In genomic region chr4:81058227-81058626, GRCm38 (mm10) we compare ENCODE assay signal across 16 mouse cellular contexts.
DNase-seq lines count a peak whose midpoint lies in the region; ATAC-seq and TF ChIP-seq lines count a peak whose summit lies in the region.
"Had no signal": no experiment of that assay in that cellular context is flagged by ENCODE, and none has a peak within 500 bp of the region (broad histone marks: within the 10 kb centered on the region; RNA-seq: fewer than 3 reads in every experiment).

No protein-coding gene starts in this region.

- H3K27ac ChIP-seq in heart, adult 2 months, result no peak overlapping the region; the same call in 1 of the 2 replicates
- H3K27ac ChIP-seq in heart, embryonic 10.5 days, result no peak overlapping the region
- H3K27ac ChIP-seq in heart, postnatal 0 days (ENCODE audit: low read depth), result no peak overlapping the region
- H3K27ac ChIP-seq: hindbrain, embryonic 15.5 days; macrophage; midbrain, embryonic 10.5 days had no signal

- no peak for TF ChIP-seq EP300 in heart, adult 2 months (IDR thresholded peaks at IDR 0.05; ENCODE audit: insufficient read depth, low read depth, low read length)
- TF ChIP-seq EP300 in heart, postnatal 0 days (IDR thresholded peaks at IDR 0.05; ENCODE audit: low read depth), result no peak

- 73% methylated on average over 1 of the region's 1 CpGs for WGBS in heart, adult 2 months
- WGBS in heart, embryonic 10.5 days, result 81% methylated on average over 1 of the region's 1 CpGs
- WGBS in heart, postnatal 0 days, result 72% methylated on average over 1 of the region's 1 CpGs

- no peaks in the 10 kb centered on the region for H3K27me3 ChIP-seq in heart, adult 2 months (ENCODE audit: control insufficient read depth, insufficient read depth, low read length)
- no peaks in the 10 kb centered on the region for H3K27me3 ChIP-seq in heart, embryonic 10.5 days (ENCODE audit: insufficient read depth, poor library complexity, severe bottlenecking)
- H3K27me3 ChIP-seq in heart, postnatal 0 days (ENCODE audit: control insufficient read depth, insufficient read depth, low read length), result no peaks in the 10 kb centered on the region
- H3K27me3 ChIP-seq: hindbrain, embryonic 15.5 days; limb, embryonic 13.5 days had no signal

- H3K4me1 ChIP-seq in heart, adult 2 months (ENCODE audit: control insufficient read depth, insufficient read depth, low read length), result peaks cover 3% of the 10 kb centered on the region; the same call in 1 of the 2 replicates
- 0 out of 2 replicates have a peak, but pooled peaks cover 3% of the 10 kb centered on the region for H3K4me1 ChIP-seq in heart, embryonic 10.5 days
- H3K4me1 ChIP-seq in heart, postnatal 0 days (ENCODE audit: control insufficient read depth, insufficient read depth), result no peaks in the 10 kb centered on the region
- H3K4me1 ChIP-seq: hindbrain, embryonic 15.5 days; midbrain, embryonic 10.5 days had no signal

- H3K4me2 ChIP-seq in heart, postnatal 0 days (ENCODE audit: low read depth, low read length), result no peak overlapping the region
- H3K4me2 ChIP-seq: hindbrain, embryonic 15.5 days; limb, embryonic 13.5 days had no signal

- peak in 1 of 2 experiments; percentile 16 for DNase-seq in heart, adult 2 months
- no peak for DNase-seq in heart, embryonic 10.5 days (ENCODE audit: low spot score)
- peak; percentile 38 for DNase-seq in 3134 (ENCODE audit: extremely low read depth, insufficient read length, low spot score)
- peak; percentile 27 for DNase-seq in Muller cell, postnatal 12 days (ENCODE audit: inconsistent ontology term)
- DNase-seq in heart, postnatal 0 days (ENCODE audit: low spot score), result peak; percentile 9
- DNase-seq: adrenal gland, postnatal 36 days; cerebellum, adult 11-12 months; kidney, postnatal 4 days; thymus, postnatal 14 days had no signal

- no peak overlapping the region for H3K4me3 ChIP-seq in heart, adult 2 months
- no peak overlapping the region for H3K4me3 ChIP-seq in heart, embryonic 10.5 days
- no peak overlapping the region for H3K4me3 ChIP-seq in heart, postnatal 0 days (ENCODE audit: low read depth, low read length)
- H3K4me3 ChIP-seq: hindbrain, embryonic 15.5 days; limb, embryonic 13.5 days; midbrain, embryonic 10.5 days had no signal

- 0 out of 2 replicates have a peak, but pooled peaks have one; percentile 5 for TF ChIP-seq CTCF in heart, adult 2 months (IDR thresholded peaks at IDR 0.05)
- no peak for TF ChIP-seq CTCF in heart, postnatal 0 days (IDR thresholded peaks at IDR 0.05; ENCODE audit: low read depth)

- no peak for TF ChIP-seq POLR2A in heart, adult 2 months (IDR thresholded peaks at IDR 0.05; ENCODE audit: insufficient read depth, low read depth, low read length)

- H3K36me3 ChIP-seq in heart, adult 2 months (ENCODE audit: control insufficient read depth, insufficient read depth, low read length), result no peaks in the 10 kb centered on the region
- H3K36me3 ChIP-seq in heart, embryonic 10.5 days, result no peaks in the 10 kb centered on the region
- H3K36me3 ChIP-seq in heart, postnatal 0 days (replicated peaks; ENCODE audit: control insufficient read depth, insufficient read depth, low read length), result no peaks in the 10 kb centered on the region
- H3K36me3 ChIP-seq: hindbrain, embryonic 15.5 days; limb, embryonic 13.5 days; midbrain, embryonic 10.5 days had no signal

- H3K79me2 ChIP-seq in heart, adult 2 months (replicated peaks; ENCODE audit: control insufficient read depth, insufficient read depth, low read length), result no peaks in the 10 kb centered on the region

- ATAC-seq in heart, postnatal 0 days (ENCODE audit: insufficient read depth, low read depth), result no peak
- ATAC-seq in erythroblast, adult 5-6 weeks (replicated peaks; ENCODE audit: low FRiP score, poor library complexity, severe bottlenecking), result no peak
- no peak for ATAC-seq in activated CD4-positive, CD25-positive, alpha-beta regulatory T cell, adult 4 months
- ATAC-seq: intestine, embryonic 16.5 days had no signal

- intact Hi-C loops in heart, adult 2 months (cut with DNase I), result no loop called here

- no peak overlapping the region for H3K9ac ChIP-seq in heart, adult 2 months (ENCODE audit: low read depth, low read length)
- no peak overlapping the region for H3K9ac ChIP-seq in heart, postnatal 0 days (replicated peaks; ENCODE audit: low read depth, low read length)
- H3K9ac ChIP-seq: hindbrain, embryonic 15.5 days; limb, embryonic 13.5 days had no signal

- no peaks in the 10 kb centered on the region for H3K9me3 ChIP-seq in heart, embryonic 10.5 days
- no peaks in the 10 kb centered on the region for H3K9me3 ChIP-seq in heart, postnatal 0 days (replicated peaks; ENCODE audit: control insufficient read depth, low read length)
- H3K9me3 ChIP-seq: hindbrain, embryonic 15.5 days; limb, embryonic 13.5 days; midbrain, embryonic 10.5 days had no signal
